ENCODE assay signal across 8 mouse cellular contexts in genomic region chr5:24164789-24165445, GRCm38 (mm10). TPM values are rescaled to one million over a fixed set of nuclear protein-coding genes. Genes with fewer than 3 reads are reported as not detected.
A peak's percentile ranks its signal among the peaks of the same experiment; 100 is the strongest.
DNase-seq lines count a peak whose midpoint lies in the region; ATAC-seq lines count a peak whose summit lies in the region.

Nupl2 (plus strand) TSS chr5:24164963.

- H3K4me1 ChIP-seq in heart, embryonic 14.5 days (ENCODE audit: control insufficient read depth in 2 of 2, insufficient read depth in 2 of 2, low read length in 2 of 2) = 0 out of 4 replicates have a peak, but pooled peaks cover 0 to 3% of the 10 kb centered on the region in 2 experiments
- H3K4me1 ChIP-seq in liver, embryonic 13.5 days (replicated peaks) = peaks cover 15% of the 10 kb centered on the region
- H3K4me1 ChIP-seq in stomach, embryonic 16.5 days (ENCODE audit: control insufficient read depth, insufficient read depth, low read length) = 0 out of 2 replicates have a peak, but pooled peaks cover 5% of the 10 kb centered on the region

- H3K9me3 ChIP-seq in heart, embryonic 14.5 days (ENCODE audit: control insufficient read depth, low read length) = no peaks in the 10 kb centered on the region
- H3K9me3 ChIP-seq in liver, embryonic 13.5 days (replicated peaks) = no peaks in the 10 kb centered on the region
- H3K9me3 ChIP-seq in stomach, embryonic 16.5 days (replicated peaks; ENCODE audit: control insufficient read depth, low read length) = no peaks in the 10 kb centered on the region

- H3K9ac ChIP-seq in heart, embryonic 14.5 days (ENCODE audit: low read length) = peak within 1 kb of the TSS; percentile 90
- H3K9ac ChIP-seq in liver, embryonic 13.5 days = peak within 1 kb of the TSS; percentile 85
- H3K9ac ChIP-seq in stomach, embryonic 16.5 days (ENCODE audit: low read length) = peak within 1 kb of the TSS; percentile 93

- peak; percentile 81 for DNase-seq in c-Kit-negative CD71-positive TER-119-positive erythroid progenitor cells, embryonic 14.5 days (ENCODE audit: low read depth, low spot score)
- peak; percentile 64 for DNase-seq in fibroblast of lung, adult 2 months (ENCODE audit: low read depth)
- peak; percentile 96 for DNase-seq in kidney, postnatal 14 days
- DNase-seq in liver, embryonic 13.5 days = peak; percentile 89
- peak; percentile 95 for DNase-seq in neural tube, embryonic 10.5 days (ENCODE audit: extremely low spot score, low spot score)

- H3K4me3 ChIP-seq in heart, embryonic 14.5 days (ENCODE audit: control insufficient read depth in 1 of 2, insufficient read depth in 1 of 2, low read depth in 1 of 2, low read length in 2 of 2) = peak within 1 kb of the TSS; percentile 67 to 74
- H3K4me3 ChIP-seq in liver, embryonic 13.5 days (replicated peaks) = peak within 1 kb of the TSS; percentile 79
- peak within 1 kb of the TSS; percentile 77 for H3K4me3 ChIP-seq in stomach, embryonic 16.5 days (replicated peaks; ENCODE audit: low read length)

- no peaks in the 10 kb centered on the region for H3K27me3 ChIP-seq in heart, embryonic 14.5 days (ENCODE audit: control insufficient read depth, insufficient read depth, low read length)
- H3K27me3 ChIP-seq in liver, embryonic 13.5 days = no peaks in the 10 kb centered on the region
- no peaks in the 10 kb centered on the region for H3K27me3 ChIP-seq in stomach, embryonic 16.5 days (ENCODE audit: control insufficient read depth, insufficient read depth, low read length)

- WGBS in heart, embryonic 14.5 days = under 1% methylated on average over 52 of the region's 52 CpGs
- WGBS in liver, embryonic 13.5 days (ENCODE audit: insufficient replicate concordance) = 0% methylated on average over 52 of the region's 52 CpGs
- WGBS in stomach, embryonic 16.5 days = under 1% methylated on average over 52 of the region's 52 CpGs

- H3K27ac ChIP-seq in heart, embryonic 14.5 days (replicated peaks in 1 of 2; ENCODE audit: control insufficient read depth in 1 of 2, insufficient read depth in 1 of 2, low read depth in 2 of 2, low read length in 2 of 2) = peak within 1 kb of the TSS; percentile 52 to 58
- H3K27ac ChIP-seq in liver, embryonic 13.5 days = peak within 1 kb of the TSS; percentile 58
- peak within 1 kb of the TSS; percentile 57; the same call in 1 of the 2 replicates for H3K27ac ChIP-seq in stomach, embryonic 16.5 days (ENCODE audit: low read length)

- H3K4me2 ChIP-seq in heart, embryonic 14.5 days (ENCODE audit: low read length) = peak within 1 kb of the TSS; percentile 75
- H3K4me2 ChIP-seq in liver, embryonic 13.5 days = peak within 1 kb of the TSS; percentile 80
- H3K4me2 ChIP-seq in stomach, embryonic 16.5 days (ENCODE audit: low read depth, low read length) = peak within 1 kb of the TSS; percentile 65

- peak; percentile 98 for ATAC-seq in CD4-positive, CD25-positive, alpha-beta regulatory T cell, adult 4 months
- ATAC-seq in heart, embryonic 14.5 days (ENCODE audit: insufficient number of reproducible peaks, insufficient read depth, low FRiP score, low read depth) = peak; percentile 93
- peak; percentile 97 for ATAC-seq in liver, embryonic 13.5 days (ENCODE audit: low read depth)
- peak; percentile 99 for ATAC-seq in stomach, embryonic 16.5 days (ENCODE audit: insufficient read depth, low FRiP score)

- H3K36me3 ChIP-seq in heart, embryonic 14.5 days (ENCODE audit: control insufficient read depth, insufficient read depth, low read length) = peaks cover 30% of the 10 kb centered on the region
- H3K36me3 ChIP-seq in liver, embryonic 13.5 days = peaks cover 13% of the 10 kb centered on the region
- H3K36me3 ChIP-seq in stomach, embryonic 16.5 days (ENCODE audit: control insufficient read depth, insufficient read depth, low read length) = 0 out of 2 replicates have a peak, but pooled peaks cover 4% of the 10 kb centered on the region

RNA-seq across cellular contexts. Expression of gene Nupl2, which starts in this region (rescaled TPM):
- polyA plus RNA-seq in CD4-positive, CD25-positive, alpha-beta regulatory T cell, adult 4 months (2017; shearing (Covaris generic)) = 1 to 10 TPM; 3.8 to 7.1 TPM
- 15.2 and 17.1 TPM in 2 replicates for polyA plus RNA-seq in heart, embryonic 14.5 days (2014; fragmentation: Nextera tagmentation; extraction: Ambion mirVana)
- 8.9 and 9.1 TPM in 2 replicates for polyA plus RNA-seq in liver, embryonic 13.5 days (2015; fragmentation: Nextera tagmentation; extraction: Ambion mirVana)
- 10.9 and 11.2 TPM in 2 replicates for polyA plus RNA-seq in stomach, embryonic 16.5 days (2015; fragmentation: Nextera tagmentation; extraction: Ambion mirVana)

Comparison
In these comparisons a context has a peak if more than half of its experiments do, and no peak if none do; other contexts are left out.
1. Peak in every context shown above with its lines: DNase-seq, ATAC-seq, H3K4me3 ChIP-seq and H3K27ac ChIP-seq.